Mouse (Mus musculus): Measurements from ENCODE around the gene Actr1b. TPM values are rescaled to one million over a fixed set of nuclear protein-coding genes. Genes with fewer than 3 reads are reported as not detected.
"Not testable (repeated sequence)": the region's sequence is repeated elsewhere in the genome, so short reads cannot be mapped to it uniquely, and the experiment has no call there.

Gene Actr1b
- total RNA-seq, 2 experiments from 2014 or later, result 141 to 179 TPM

GRCm38 (mm10) chr1:36707166-36707565 lies 7.1 kb downstream of the Actr1b start:
- DNase-seq, result no peak

- DNase-seq, result no peak
Measured at GRCm38 (mm10) chr1:36697030-36697429, 17.2 kb downstream of the Actr1b start.

DNA sequence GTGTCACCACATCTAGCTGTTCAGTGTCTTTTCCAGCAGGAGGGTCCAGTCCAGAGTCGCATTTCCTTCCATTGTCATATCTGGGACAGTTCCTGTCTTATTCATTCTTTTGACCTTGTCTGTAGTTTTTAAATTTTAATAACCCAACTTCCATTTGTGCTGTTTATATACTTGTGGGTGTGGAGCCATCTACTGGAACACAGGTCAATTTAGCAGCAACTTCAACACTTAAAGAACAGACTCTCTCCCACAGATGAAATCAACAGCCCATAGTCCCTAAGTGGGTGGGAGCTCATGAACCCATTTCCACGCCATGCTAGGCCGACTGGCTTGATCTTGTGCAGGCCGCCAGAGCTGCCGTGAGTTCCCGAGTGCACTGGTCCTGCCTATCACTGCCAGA lies 17.8 kb downstream of the Actr1b start:
- DNase-seq, result no peak

DNA sequence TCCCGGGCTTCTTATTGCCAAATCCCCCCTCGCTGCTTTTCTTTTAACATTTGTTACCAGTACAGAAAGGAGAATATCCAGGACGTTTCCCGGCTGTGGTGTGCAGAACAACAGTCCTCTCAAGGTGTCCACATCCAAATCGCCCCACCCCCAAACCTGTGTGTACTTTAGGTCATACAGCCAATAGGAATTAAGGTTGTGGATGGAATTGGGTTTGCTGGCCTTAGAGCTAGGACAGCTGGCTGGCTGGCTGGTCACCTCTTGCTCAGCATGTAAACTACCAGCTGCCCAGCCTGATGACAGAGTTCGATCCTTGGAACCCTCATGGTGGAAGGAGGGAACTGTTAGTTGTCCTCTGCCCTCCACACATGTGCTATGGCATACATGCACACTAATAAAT lies 19.4 kb downstream of the Actr1b start:
- DNase-seq, result no peak

GRCm38 (mm10) chr1:36691271-36692155 lies 22.7 kb downstream of the Actr1b start, which contains the start of gene Cox5b:
Gene Cox5b (plus strand): TSS chr1:36691449.
- peak; percentile 96 for DNase-seq

- no peak for DNase-seq
Measured at GRCm38 (mm10) chr1:36690671-36691235, 23.5 kb downstream of the Actr1b start.

GRCm38 (mm10) chr1:36683810-36684467 lies 30.3 kb downstream of the Actr1b start:
- DNase-seq, result peak; percentile 69

DNA sequence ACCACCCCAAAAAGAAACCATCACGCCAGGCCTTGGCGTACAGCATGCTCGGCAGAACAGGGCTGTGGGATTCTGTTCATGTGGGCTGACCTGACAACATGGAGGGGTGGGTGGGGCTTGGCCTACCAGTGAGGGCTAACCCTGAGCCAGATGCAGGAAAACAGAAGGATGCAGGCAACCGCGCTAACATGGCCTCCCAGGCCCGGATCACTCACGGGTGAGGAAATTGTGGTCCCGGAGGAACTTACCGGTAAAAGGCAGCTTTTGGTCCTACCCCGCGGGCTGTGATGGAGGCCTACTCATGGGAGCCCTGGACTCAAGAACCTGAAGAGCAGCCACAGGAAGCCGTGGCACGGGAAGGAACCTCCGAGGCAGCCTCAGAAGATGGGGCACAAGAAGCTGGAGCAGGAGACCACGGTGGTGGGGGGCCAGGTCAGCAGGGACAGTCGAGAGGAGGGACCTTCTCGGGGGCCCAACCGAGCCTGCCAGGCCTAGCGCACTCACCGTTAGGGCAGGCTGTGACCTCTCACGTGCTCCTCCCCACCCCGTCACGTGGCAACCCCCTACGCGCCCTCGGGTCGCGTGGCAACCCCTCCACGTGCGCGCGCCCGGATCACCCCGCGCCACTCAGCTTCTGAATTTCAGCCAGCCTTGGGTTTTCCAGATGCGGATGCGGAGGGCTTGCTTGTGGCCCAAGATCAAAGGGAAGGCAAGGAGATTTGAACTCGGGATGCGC lies 31.4 kb downstream of the Actr1b start, which contains the start of gene Fam178b:
Gene Fam178b (minus strand): TSS at position 564 of the 736 bp plus-strand sequence.
- DNase-seq, result no peak

GRCm38 (mm10) chr1:36680893-36681292 lies 33.3 kb downstream of the Actr1b start:
- no peak for DNase-seq

GRCm38 (mm10) chr1:36674936-36675335 lies 39.3 kb downstream of the Actr1b start:
- no peak for DNase-seq

GRCm38 (mm10) chr1:36672648-36673350 lies 41.4 kb downstream of the Actr1b start:
- DNase-seq, result no peak

DNA sequence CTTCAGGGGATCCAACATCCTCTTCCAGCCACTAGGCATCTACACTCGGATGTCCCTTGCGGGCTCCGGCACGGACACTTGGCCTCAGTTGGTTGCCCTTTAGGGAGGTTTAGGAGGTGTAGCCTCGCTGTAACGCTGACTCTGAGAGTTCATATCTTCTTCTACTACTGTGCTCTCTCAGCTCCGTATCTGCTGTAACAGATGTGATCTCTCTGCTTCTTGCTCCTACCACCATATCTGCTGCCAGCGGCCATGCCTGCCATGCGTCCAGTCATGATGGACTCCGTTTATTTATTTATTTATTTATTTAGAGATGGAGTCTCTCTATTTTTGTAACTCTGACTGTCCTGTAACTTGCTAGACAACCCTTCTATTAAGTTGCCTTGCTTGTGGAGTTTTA lies 43.0 kb downstream of the Actr1b start:
- DNase-seq, result no peak

GRCm38 (mm10) chr1:36670256-36670655 lies 44.0 kb downstream of the Actr1b start:
- DNase-seq, result no peak

- not testable (repeated sequence) for DNase-seq
Measured at GRCm38 (mm10) chr1:36668007-36668406, 46.2 kb downstream of the Actr1b start.

DNA sequence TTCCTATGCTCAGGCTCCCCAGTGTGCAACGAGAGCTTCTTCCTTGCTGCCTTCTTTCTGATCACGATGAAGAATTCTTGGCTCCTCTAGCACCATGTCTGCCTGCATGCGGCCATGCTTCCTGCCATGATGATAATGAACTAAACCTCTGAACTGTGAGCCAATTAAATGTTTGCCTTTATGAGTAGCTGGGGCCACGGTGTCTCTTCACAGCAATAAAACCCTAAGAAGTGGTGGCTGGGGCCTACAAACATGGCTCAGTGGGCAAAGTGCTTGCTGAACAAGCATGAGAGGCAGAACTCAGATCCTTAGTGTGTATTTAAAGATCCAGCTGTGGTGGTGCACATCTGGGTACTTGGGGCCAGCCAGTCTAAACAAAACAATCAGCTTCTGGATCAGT lies 48.3 kb downstream of the Actr1b start:
- DNase-seq, result no peak

DNA sequence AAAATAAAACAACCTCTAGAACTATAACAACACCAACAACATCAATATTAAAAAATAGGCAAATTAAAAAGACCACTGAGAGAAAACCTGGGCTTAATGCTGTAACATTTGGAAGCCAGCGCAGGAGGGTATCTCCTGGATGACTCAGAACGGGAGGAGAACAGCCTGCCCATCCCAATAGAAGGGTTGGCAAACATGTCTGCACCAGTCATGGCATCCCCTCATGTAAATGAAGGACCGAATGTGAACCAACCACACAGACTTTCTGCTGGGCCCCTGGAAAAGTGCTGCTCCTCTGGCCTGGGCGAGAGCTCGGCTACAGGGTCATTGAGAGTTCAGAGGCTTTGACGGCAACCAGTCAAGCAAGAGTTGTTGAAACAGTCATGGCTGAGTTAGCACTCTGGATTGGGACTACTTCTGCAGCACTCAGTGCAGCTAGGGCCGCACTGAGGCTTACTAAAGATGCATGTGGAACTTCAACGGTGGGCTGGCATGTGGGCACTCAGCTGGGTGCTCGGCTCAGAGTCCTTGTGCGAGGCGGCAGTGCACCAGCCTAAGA lies 49.0 kb downstream of the Actr1b start:
- no peak for DNase-seq

- no peak for DNase-seq
Measured at GRCm38 (mm10) chr1:36664457-36664856, 49.8 kb downstream of the Actr1b start.

DNA sequence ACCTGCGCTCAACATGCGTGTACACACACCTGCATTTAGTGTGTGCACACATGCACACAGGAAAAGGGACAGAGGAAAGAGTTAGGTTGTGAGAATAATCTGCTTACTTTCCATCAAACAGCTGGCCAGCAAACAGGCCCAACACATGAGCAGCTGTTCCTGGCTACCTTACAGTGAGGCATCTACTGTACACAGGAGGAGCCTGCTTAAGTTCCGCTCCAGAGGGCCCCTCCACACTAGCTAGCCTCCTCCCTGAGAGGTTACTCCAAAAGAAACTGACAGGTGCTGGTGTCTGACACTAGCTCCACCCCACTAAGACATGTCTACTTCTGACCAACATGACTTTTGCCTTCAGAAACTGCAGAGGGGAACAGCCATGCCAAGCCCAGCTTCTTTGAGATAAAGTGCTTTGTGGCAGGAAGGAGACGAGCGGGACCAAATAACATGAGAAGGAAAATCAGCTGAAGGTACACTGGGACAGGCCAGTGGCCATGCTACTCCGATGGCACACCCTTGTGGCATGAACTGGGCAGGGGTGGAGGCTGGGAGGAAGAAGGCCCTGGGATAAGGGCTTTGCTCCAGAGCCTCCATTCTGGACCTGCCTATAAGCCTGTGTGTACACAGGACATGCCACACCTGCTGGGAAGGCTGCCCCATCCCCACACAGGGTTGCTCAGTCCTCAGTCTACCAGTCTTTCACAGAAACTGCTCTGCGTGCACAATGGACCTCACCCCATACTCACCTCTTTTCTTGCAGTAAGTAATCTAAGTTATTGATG lies 55.4 kb downstream of the Actr1b start:
- DNase-seq, result no peak

DNA sequence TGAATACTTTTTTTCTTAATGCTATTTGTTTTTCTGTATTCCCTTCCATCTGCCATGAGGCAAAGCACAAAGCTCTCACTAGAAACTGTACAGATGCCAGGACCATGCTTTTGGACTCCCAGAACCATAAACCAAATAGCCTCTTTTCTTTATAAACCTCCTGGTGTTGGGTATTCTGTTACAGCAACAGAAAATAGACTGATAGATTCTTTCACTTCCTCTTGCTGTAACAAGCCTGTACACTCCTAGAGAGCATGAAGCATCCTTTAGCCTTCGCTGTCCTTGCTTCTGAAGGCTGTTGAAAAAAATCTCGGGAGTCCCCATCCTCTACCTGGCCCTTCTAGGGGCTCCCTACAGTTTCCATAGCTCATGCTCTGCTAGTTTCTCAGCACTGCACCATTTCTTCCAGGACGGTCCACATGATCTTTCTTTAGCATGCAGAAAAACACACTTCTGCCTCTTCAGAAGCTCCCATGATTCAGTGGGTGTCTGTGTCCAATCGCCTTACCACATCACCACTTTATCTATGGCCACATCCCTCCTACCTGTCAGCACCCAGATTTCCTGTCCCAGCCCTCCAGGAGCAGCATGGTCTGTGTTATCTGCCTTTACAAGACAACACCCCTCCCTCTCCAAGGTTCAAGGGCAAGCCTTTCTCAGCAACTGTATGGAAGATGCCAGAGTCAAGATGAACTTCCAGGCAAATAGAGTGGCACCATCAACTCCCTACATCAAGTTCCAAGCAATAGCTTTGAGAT lies 56.4 kb downstream of the Actr1b start:
- DNase-seq, result no peak

DNA sequence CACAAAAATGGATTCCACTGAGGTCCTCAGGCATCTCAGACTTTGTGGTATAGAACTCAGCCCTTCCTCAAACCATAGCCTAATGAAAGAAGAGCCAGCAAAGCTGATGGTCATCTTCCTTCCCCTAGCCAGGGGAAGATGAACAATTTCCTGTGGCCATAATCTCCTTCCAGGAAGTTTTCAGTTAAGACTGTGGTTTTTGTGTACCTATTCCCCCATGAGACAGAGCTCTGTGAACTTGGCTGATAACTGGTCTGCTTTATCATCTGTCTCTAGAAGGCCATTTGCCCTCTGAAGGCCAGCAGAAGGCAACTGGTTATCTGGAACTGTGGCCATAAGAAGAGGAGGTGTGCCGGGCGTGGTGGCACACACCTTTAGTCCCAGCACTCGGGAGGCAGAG lies 58.0 kb downstream of the Actr1b start:
- DNase-seq, result no peak

Measured in gastrocnemius, postnatal 25 days (tissue).